Mouse (Mus musculus) CD4-positive helper T cell, adult 2 months (primary cell): ENCODE measurements around the gene C2cd2l.
"Not testable (repeated sequence)": the region's sequence is repeated elsewhere in the genome, so short reads cannot be mapped to it uniquely, and the experiment has no call there.

ENCODE experiments used
- DNase-seq: peaks from one replicate; pipeline ENCODE4 v3.0.0-alpha.2; 2012; ENCODE audit warnings: low read depth, missing footprints, low spot score

Gene C2cd2l

GRCm38 (mm10) chr9:44336513-44336912, 16.4 kb upstream of the C2cd2l start:
- not testable (repeated sequence) for DNase-seq

DNA sequence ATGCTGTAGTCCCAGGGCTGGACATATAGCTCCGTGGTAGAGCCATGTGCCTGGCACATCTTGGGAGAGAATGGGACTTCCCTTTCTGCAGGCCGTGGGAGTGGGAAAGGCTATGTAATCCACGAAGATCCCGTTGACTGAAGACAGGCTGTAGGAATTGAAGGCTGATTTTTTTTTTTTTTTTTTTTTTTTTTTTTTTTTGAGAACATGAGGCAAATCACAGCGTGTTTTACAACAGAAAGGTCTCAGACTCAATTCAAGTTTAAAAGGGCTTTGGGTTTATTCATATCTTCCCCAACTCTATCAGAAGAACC, 16.0 kb upstream of the C2cd2l start:
- DNase-seq = no peak

DNA sequence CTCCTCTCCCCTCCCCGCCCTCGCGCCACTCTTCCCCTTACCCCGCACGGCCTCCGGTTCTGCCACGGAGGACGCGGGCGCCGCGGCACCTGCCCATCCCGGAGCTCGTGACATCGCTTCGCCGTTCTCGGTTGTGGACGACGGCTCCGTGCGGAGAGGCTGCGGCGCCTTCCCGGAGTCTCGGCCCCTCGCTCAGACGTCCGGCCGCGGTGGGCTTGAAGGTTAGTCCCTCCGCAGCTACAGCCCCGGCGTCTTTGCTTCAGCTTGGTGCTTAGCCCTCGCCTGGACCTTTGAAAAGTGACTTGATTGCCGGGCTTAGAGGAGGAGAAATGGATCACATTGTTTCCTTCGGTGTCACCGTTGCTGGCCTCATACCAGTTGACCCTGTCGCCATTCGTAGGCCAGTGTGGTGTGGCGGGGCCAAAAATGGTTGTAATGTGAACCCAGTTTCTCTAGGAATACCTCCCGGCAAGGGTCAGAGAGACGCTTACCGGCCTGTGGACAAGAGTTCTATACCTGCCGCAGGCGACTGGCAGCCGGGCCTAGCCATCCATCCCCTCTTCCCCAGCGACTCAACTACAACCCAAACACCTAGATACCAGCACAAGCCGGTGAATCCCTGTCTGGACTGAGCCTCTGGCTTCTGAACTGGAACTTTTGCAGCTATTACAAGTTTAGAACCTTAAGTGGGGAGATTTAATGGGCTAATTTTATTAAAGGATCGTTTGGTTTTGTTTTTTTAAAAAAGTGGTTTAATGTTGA, 15.4 kb upstream of the C2cd2l start:
- peak; percentile 32 for DNase-seq

DNA sequence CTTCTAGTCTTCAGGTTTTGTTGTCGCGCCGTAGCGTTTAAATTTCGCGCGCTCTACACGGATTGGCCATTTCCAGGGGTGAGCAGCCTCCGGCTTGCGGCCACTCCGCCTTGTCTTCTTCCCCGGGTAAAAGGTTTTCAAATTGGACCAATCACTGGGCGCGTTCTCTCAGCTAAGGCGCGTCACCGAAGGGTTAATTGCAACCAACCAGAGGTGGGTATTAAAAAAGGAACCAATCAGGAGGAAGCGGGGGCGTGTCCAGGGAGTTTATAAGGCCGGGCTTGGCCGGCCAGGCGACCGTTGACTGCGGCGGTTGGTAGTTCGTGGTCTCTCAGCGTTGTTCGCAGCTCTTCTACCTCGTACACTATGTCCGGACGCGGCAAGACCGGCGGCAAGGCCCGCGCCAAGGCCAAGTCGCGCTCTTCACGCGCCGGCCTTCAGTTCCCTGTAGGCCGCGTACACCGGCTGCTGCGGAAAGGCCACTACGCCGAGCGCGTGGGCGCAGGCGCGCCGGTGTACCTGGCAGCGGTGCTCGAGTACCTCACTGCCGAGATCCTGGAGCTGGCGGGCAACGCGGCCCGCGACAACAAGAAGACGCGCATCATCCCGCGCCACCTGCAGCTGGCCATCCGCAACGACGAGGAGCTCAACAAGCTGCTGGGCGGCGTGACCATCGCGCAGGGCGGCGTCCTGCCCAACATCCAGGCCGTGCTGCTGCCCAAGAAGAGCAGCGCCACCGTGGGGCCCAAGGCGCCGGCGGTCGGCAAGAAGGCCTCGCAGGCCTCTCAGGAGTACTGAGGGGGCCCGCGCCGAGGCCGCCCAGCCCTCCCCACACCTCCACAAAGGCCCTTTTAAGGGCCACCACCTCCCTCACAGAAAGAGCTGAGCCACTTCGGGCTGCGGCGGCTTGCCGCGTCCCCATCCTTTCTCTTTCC, 14.6 kb upstream of the C2cd2l start, which contains the start of gene H2afx:
TSS of gene H2afx (plus strand) at position 299 of the 935 bp plus-strand sequence.
- peak; percentile 99 for DNase-seq

GRCm38 (mm10) chr9:44332918-44333638, 13.0 kb upstream of the C2cd2l start:
- no peak for DNase-seq

- no peak for DNase-seq
Measured at GRCm38 (mm10) chr9:44330736-44331135, 10.7 kb upstream of the C2cd2l start.

DNA sequence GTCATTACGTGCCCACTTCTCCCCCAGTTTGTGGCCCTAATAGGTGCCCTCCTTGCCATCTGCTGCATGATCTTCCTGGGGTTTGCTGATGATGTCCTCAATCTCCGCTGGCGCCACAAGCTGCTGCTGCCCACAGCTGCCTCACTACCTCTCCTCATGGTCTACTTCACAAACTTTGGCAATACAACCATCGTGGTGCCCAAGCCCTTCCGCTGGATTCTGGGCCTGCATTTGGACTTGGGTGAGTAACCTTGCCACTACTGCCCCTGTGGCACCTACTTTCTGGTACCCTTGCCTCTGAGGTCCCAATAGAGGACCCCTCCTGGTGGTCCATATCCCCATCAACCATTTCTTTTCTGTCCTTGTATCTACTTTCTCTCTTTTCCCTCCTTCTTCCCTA, 7.8 kb upstream of the C2cd2l start:
- DNase-seq = no peak

DNA sequence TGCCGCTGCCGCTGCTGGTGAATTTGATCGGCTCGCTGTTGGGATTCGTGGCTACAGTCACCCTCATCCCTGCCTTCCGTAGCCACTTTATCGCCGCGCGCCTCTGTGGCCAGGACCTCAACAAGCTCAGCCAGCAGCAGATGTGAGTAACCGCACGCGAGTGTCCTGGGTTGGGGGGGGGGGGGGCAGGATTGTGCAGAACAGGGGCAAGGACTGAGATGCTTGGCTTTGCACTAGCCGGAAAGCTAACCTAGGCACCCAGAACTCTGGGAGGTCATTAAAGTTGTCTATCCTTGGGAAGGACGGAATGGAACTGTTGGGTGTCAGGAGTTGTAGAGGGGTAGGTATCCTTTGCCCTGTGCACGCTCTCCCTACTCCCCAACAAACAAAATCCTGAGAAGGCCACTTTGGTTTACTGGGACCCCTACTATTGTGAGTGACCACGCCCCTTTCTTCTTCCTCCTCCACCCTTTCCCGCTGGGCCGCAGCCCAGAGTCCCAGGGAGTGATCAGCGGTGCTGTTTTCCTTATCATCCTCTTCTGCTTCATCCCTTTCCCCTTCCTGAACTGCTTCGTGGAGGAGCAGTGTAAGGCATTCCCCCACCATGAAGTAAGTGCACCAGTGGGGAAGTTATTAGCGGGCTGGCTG, 7.1 kb upstream of the C2cd2l start:
- no peak for DNase-seq

- DNase-seq = peak; percentile 86
Measured at GRCm38 (mm10) chr9:44326371-44327063, 6.4 kb upstream of the C2cd2l start.

GRCm38 (mm10) chr9:44325768-44326370, 5.8 kb upstream of the C2cd2l start, which contains the start of gene Dpagt1:
TSS of gene Dpagt1 (plus strand) at chr9:44326019.
- no peak for DNase-seq

- not testable (repeated sequence) for DNase-seq
Measured at GRCm38 (mm10) chr9:44325032-44325767, 5.1 kb upstream of the C2cd2l start.

GRCm38 (mm10) chr9:44324147-44324546, 4.1 kb upstream of the C2cd2l start:
- peak; percentile 28 for DNase-seq

- not testable (repeated sequence) for DNase-seq
Measured at GRCm38 (mm10) chr9:44323656-44324055, 3.6 kb upstream of the C2cd2l start.

GRCm38 (mm10) chr9:44320799-44321133, 681 bp upstream of the C2cd2l start:
- DNase-seq = peak; percentile 20

- peak; percentile 34 for DNase-seq
Measured at GRCm38 (mm10) chr9:44319105-44319886, 789 bp downstream of the C2cd2l start.

GRCm38 (mm10) chr9:44318826-44319095, 1.3 kb downstream of the C2cd2l start:
- DNase-seq = no peak

GRCm38 (mm10) chr9:44318076-44318825, 1.8 kb downstream of the C2cd2l start:
- no peak for DNase-seq

DNA sequence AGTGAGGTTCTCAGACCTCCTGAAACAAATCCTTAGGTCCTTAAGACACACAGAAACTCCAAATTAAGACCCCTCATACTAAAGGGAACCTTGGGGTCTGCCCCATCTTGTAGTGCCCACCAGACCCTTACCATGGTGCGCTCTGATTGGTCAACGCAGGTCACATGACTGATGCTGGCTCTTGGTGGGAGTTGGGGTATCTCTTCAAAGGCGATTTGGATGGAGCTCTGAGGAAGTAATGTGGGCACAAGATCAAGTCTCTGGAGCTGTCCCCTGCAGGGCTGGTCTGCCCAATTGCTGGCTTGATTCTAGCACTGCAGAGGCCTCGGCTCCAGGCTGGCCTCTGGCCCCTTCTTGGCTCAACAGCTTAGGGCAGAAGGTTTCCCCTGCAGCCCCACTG, 2.6 kb downstream of the C2cd2l start:
- no peak for DNase-seq

DNA sequence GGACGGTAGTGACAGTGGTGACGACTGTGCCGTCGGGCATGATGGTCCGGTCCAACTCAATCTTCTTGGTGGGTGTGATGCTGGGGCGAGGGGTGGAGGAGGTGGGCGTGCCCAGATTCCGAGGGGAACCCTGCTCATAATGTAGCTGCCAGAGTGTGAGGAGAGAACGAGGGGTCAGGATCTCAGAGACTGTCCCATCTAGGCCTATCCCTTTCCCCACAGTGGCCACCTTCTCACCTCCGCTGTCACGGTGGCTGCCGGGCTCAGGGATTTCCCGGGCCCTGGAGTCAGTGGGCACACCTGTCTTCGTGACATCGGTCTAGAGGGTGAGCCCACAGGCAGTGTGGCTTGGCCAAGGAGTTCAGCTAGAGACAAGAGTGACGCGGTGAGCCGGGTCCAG, 5.2 kb downstream of the C2cd2l start:
- no peak for DNase-seq
